Mouse (Mus musculus) cortical plate, adult 2 months (tissue): ENCODE data around the gene Wdr78. TPM values are rescaled to one million over a fixed set of nuclear protein-coding genes. Genes with fewer than 3 reads are reported as not detected.

Experiments used
- H3K27ac ChIP-seq: fragments of 200-500 bp; 2 replicates; pipeline ENCODE4 v1.5.1; 2012; ENCODE audit warnings: low read length, control low read depth, inconsistent platforms; ENCODE audit not compliant: insufficient read depth
- H3K4me1 ChIP-seq: fragments of 200-500 bp; 2 replicates; pipeline ENCODE4 v1.6.1; 2011; ENCODE audit warnings: low read length; ENCODE audit not compliant: control insufficient read depth, insufficient read depth
- H3K4me3 ChIP-seq: fragments of 200-500 bp; 2 replicates; pipeline ENCODE4 v1.5.1; 2011; ENCODE audit warnings: mild to moderate bottlenecking, low read length, control low read depth; ENCODE audit not compliant: insufficient read depth
- CTCF ChIP-seq: fragments of 200-500 bp; IDR thresholded peaks from 2 replicates; pipeline ENCODE4 v1.5.1; 2011; ENCODE audit warnings: mild to moderate bottlenecking, control low read depth, low read length; ENCODE audit not compliant: insufficient read depth; ENCODE audit errors: extremely low read depth
- POLR2A ChIP-seq: fragments of 200-500 bp; IDR thresholded peaks from 2 replicates; pipeline ENCODE4 v1.6.1; 2011; ENCODE audit warnings: mild to moderate bottlenecking, low read length, control low read depth; ENCODE audit not compliant: insufficient read depth; ENCODE audit errors: extremely low read depth
- polyA plus RNA-seq: library from polyadenylated mRNA; depleted of rRNA; stranded (reverse); fragments of >200 nt; gene quantifications from 2 replicates; pipeline ENCODE4 v1.2.3, GENCODE M21; 2012

The Wdr78 gene
- polyA plus RNA-seq, 1 experiment: 6.8 TPM

GRCm38 (mm10) chr4:103027745-103028144 lies 86.6 kb downstream of the Wdr78 start:
- Histone ChIP-seq H3K4me1 (no peaks in the 10 kb centered on the region), H3K4me3 (no peak overlapping the region), H3K27ac (no peak overlapping the region)
- TF ChIP-seq POLR2A (no peak), CTCF (no peak)

GRCm38 (mm10) chr4:103026621-103027020 lies 87.7 kb downstream of the Wdr78 start, which contains the start of gene Insl5:
Gene Insl5, minus strand, starts transcription at chr4:103026842.
- no peaks in the 10 kb centered on the region for H3K4me1 ChIP-seq
- no peak within 1 kb of the TSS for H3K4me3 ChIP-seq
- no peak within 1 kb of the TSS for H3K27ac ChIP-seq
- TF ChIP-seq POLR2A: no peak
- no peak for TF ChIP-seq CTCF

GRCm38 (mm10) chr4:103013490-103013889 lies 100.9 kb downstream of the Wdr78 start:
- Histone ChIP-seq H3K27ac (no peak overlapping the region), H3K4me3 (no peak overlapping the region), H3K4me1 (peaks cover 1% of the 10 kb centered on the region; the same call in 1 of the 2 replicates)
- TF ChIP-seq POLR2A (no peak), CTCF (no peak)

- Histone ChIP-seq H3K4me1 (peaks cover 1% of the 10 kb centered on the region; the same call in 1 of the 2 replicates), H3K4me3 (no peak overlapping the region), H3K27ac (no peak overlapping the region)
- no peak for TF ChIP-seq POLR2A
- TF ChIP-seq CTCF: no peak
Measured at GRCm38 (mm10) chr4:103011823-103012222, 102.5 kb downstream of the Wdr78 start.

GRCm38 (mm10) chr4:103010734-103011133 lies 103.6 kb downstream of the Wdr78 start:
- no peak overlapping the region for H3K27ac ChIP-seq
- no peak for TF ChIP-seq POLR2A
- no peak for TF ChIP-seq CTCF
- H3K4me1 ChIP-seq: peaks cover 1% of the 10 kb centered on the region; the same call in 1 of the 2 replicates
- no peak overlapping the region for H3K4me3 ChIP-seq

GRCm38 (mm10) chr4:103006943-103007418 lies 107.4 kb downstream of the Wdr78 start:
- TF ChIP-seq CTCF: no peak
- TF ChIP-seq POLR2A: no peak
- Histone ChIP-seq H3K27ac (no peak overlapping the region), H3K4me3 (no peak overlapping the region), H3K4me1 (no peaks in the 10 kb centered on the region)

- Histone ChIP-seq H3K4me1 (no peaks in the 10 kb centered on the region), H3K4me3 (no peak overlapping the region), H3K27ac (no peak overlapping the region)
- no peak for TF ChIP-seq POLR2A
- no peak for TF ChIP-seq CTCF
Measured at GRCm38 (mm10) chr4:103006266-103006665, 108.1 kb downstream of the Wdr78 start.

- H3K4me1 ChIP-seq: no peaks in the 10 kb centered on the region
- H3K27ac ChIP-seq: no peak overlapping the region
- H3K4me3 ChIP-seq: no peak overlapping the region
- TF ChIP-seq CTCF (no peak), POLR2A (no peak)
Measured at GRCm38 (mm10) chr4:103005190-103005945, 109.0 kb downstream of the Wdr78 start.

GRCm38 (mm10) chr4:103004681-103005080 lies 109.7 kb downstream of the Wdr78 start:
- Histone ChIP-seq H3K27ac (no peak overlapping the region), H3K4me1 (no peaks in the 10 kb centered on the region), H3K4me3 (no peak overlapping the region)
- TF ChIP-seq POLR2A (no peak), CTCF (no peak)

GRCm38 (mm10) chr4:102991685-102992084 lies 122.7 kb downstream of the Wdr78 start:
- H3K4me3 ChIP-seq: no peak overlapping the region
- H3K4me1 ChIP-seq: no peaks in the 10 kb centered on the region
- H3K27ac ChIP-seq: no peak overlapping the region
- TF ChIP-seq POLR2A (no peak), CTCF (no peak)
